Mouse (Mus musculus): ENCODE results near the gene Natd1.

DNA sequence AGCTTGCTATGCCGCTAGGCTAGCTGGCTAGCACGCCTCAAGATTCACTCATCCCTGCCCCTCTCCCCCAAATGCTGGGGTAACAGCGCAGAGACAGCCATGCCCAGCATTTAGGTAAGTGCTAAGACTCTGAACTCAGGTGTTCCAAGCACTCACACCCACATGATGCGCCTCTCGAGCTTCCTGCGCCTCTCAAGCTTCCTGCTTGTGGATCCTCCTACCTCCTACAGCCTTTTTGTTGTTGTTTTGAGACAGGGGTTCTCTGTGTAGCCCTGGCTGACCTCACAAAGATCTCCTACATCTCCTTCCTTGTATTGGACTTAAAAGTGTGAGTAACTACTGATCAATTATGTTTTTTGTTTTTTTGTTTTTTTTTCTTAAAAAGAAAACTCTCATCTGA, 41.4 kb downstream of the Natd1 start:
- TF ChIP-seq HCFC1 (IDR thresholded peaks at IDR 0.05; ENCODE audit: borderline replicate concordance, insufficient read depth, low read length) (no peak), MAFK (IDR thresholded peaks at IDR 0.05; ENCODE audit: insufficient read depth, low read depth, low read length) (no peak), ZNF384 (IDR thresholded peaks at IDR 0.05; ENCODE audit: low read depth, low read length) (no peak), CHD2 (IDR thresholded peaks at IDR 0.05; ENCODE audit: low read depth, low read length) (no peak)
